Mouse (Mus musculus) left cerebral cortex, adult 18-20 months (tissue): ENCODE results near the gene Selenov. TPM values are rescaled to one million over a fixed set of nuclear protein-coding genes. Genes with fewer than 3 reads are reported as not detected.

Experiments
- total RNA-seq, 2 experiments: library from RNA; stranded (reverse); gene quantifications; 2 replicates each; pipeline ENCODE4 v1.2.3; 2021

Selenov gene
- total RNA-seq, 2 experiments from 2014 or later, result 0.44 TPM; not detected in 1

Other genes starting within 250 kb of the Selenov start
- gene Psmc4, start 241.1 kb downstream of the Selenov start, total RNA-seq, result 100 to 1,000 TPM; 126 to 128 TPM
- gene Fcgbp, start 219.9 kb downstream of the Selenov start, total RNA-seq, result under 1 TPM; 0.30 to 0.58 TPM
- under 1 TPM in 1 of 2 experiments, not detected in 1; 0.09 TPM for gene 9530053A07Rik, start 161.7 kb downstream of the Selenov start, total RNA-seq
- gene Fbl, start 121.5 kb downstream of the Selenov start, total RNA-seq, result 10 to 100 TPM; 47.8 to 60.2 TPM
- 10 to 100 TPM; 39.6 to 40.6 TPM for gene Dyrk1b, start 111.7 kb downstream of the Selenov start, total RNA-seq
- 10 to 100 TPM; 62.3 to 65.2 TPM for gene Eid2, start 23.3 kb downstream of the Selenov start, total RNA-seq
- gene Eid2b, start 13.4 kb downstream of the Selenov start, total RNA-seq, result 10 to 100 TPM; 30.2 to 30.8 TPM
- gene Dll3, start 11.1 kb upstream of the Selenov start, total RNA-seq, result 1 to 10 TPM; 1.5 to 1.6 TPM
- gene Timm50, start 20.9 kb upstream of the Selenov start, total RNA-seq, result 10 to 100 TPM; 36.8 to 43.2 TPM
- 100 to 1,000 TPM; 116 TPM for gene Supt5, start 47.6 kb upstream of the Selenov start, total RNA-seq
- gene Rps16, start 59.5 kb upstream of the Selenov start, total RNA-seq, result 100 to 1,000 TPM; 462 to 497 TPM
- 1 to 10 TPM; 4.8 to 5.2 TPM for gene Plekhg2, start 81.4 kb upstream of the Selenov start, total RNA-seq
- 1 to 10 TPM; 1.4 to 2.3 TPM for gene Zfp36, start 89.1 kb upstream of the Selenov start, total RNA-seq
- 10 to 100 TPM; 20.3 to 22.0 TPM for gene Med29, start 101.5 kb upstream of the Selenov start, total RNA-seq
- 10 to 100 TPM; 54.8 to 59.0 TPM for gene Paf1, start 101.8 kb upstream of the Selenov start, total RNA-seq
- gene Gmfg, start 146.3 kb upstream of the Selenov start, total RNA-seq, result 1 to 10 TPM; 1.4 to 1.5 TPM
- gene Lrfn1, start 160.8 kb upstream of the Selenov start, total RNA-seq, result 10 to 100 TPM; 93.0 to 96.9 TPM
- gene Ifnl2, start 219.3 kb upstream of the Selenov start, total RNA-seq, result not detected
- not detected for gene Ifnl3, start 231.7 kb upstream of the Selenov start, total RNA-seq
- not detected for gene Sycn, start 249.7 kb upstream of the Selenov start, total RNA-seq